Mouse (Mus musculus) embryonic facial prominence, embryonic 10.5 days (tissue): ENCODE measurements around the gene Helz. TPM values are rescaled to one million over a fixed set of nuclear protein-coding genes. Genes with fewer than 3 reads are reported as not detected.

Experiments
- DNase-seq: peaks from one replicate; pipeline ENCODE4 v3.0.0-alpha.2; 2017; ENCODE audit warnings: low spot score
- H3K27ac ChIP-seq: fragments of 300-500 bp; sonication (generic); replicated peaks from 2 replicates; pipeline ENCODE4 v1.5.1; 2016; ENCODE audit warnings: mild to moderate bottlenecking
- H3K27me3 ChIP-seq: fragments of 300-500 bp; sonication (generic); replicated peaks from 2 replicates; pipeline ENCODE4 v1.6.1; 2016; ENCODE audit warnings: low read depth, mild to moderate bottlenecking; ENCODE audit not compliant: poor library complexity, severe bottlenecking
- H3K36me3 ChIP-seq: fragments of 300-500 bp; sonication (generic); replicated peaks from 2 replicates; pipeline ENCODE4 v1.6.1; 2016; ENCODE audit warnings: mild to moderate bottlenecking, moderate library complexity
- H3K4me1 ChIP-seq: fragments of 300-500 bp; sonication (generic); 2 replicates; pipeline ENCODE4 v1.6.1; 2016
- H3K4me3 ChIP-seq: fragments of 300-500 bp; sonication (generic); 2 replicates; pipeline ENCODE4 v1.5.1; 2016; ENCODE audit warnings: mild to moderate bottlenecking, moderate library complexity
- H3K9me3 ChIP-seq: fragments of 300-500 bp; sonication (generic); 2 replicates; pipeline ENCODE4 v1.6.1; 2016; ENCODE audit warnings: mild to moderate bottlenecking
- WGBS: fragments of 180-500 bp; shearing (Covaris S2); methylation state at CpG from one replicate; pipeline ENCODE4 v1.1.7; 2016; 5-methylcytosine and 5-hydroxymethylcytosine counted together
- polyA plus RNA-seq: library from polyadenylated mRNA; unstranded; fragments of >200 nt; fragmentation: Nextera tagmentation; extraction: Ambion mirVana; gene quantifications from 2 replicates; pipeline ENCODE4 v1.2.1, GENCODE M21; 2016

Helz gene
- polyA plus RNA-seq, 1 experiment from 2014 or later: 24.1 TPM

GRCm38 (mm10) chr11:107660452-107660851, 112.7 kb downstream of the Helz start:
- no peaks in the 10 kb centered on the region for H3K27me3 ChIP-seq
- no peaks in the 10 kb centered on the region for H3K4me1 ChIP-seq
- H3K36me3 ChIP-seq: peaks cover 91% of the 10 kb centered on the region
- WGBS: 92% methylated on average over 4 of the region's 4 CpGs
- DNase-seq: no peak
- no peak overlapping the region for H3K4me3 ChIP-seq
- H3K9me3 ChIP-seq: no peaks in the 10 kb centered on the region
- H3K27ac ChIP-seq: no peak overlapping the region

GRCm38 (mm10) chr11:107662666-107663065, 114.9 kb downstream of the Helz start:
- Histone ChIP-seq H3K36me3 (peaks cover 91% of the 10 kb centered on the region), H3K27ac (no peak overlapping the region)
- 91% methylated on average over 5 of the region's 5 CpGs for WGBS

GRCm38 (mm10) chr11:107667542-107667941, 119.8 kb downstream of the Helz start:
- no peak overlapping the region for H3K27ac ChIP-seq
- peaks cover 96% of the 10 kb centered on the region for H3K36me3 ChIP-seq
- no peak overlapping the region for H3K4me3 ChIP-seq
- no peaks in the 10 kb centered on the region for H3K9me3 ChIP-seq
- 84% methylated on average over 2 of the region's 2 CpGs for WGBS
- no peaks in the 10 kb centered on the region for H3K27me3 ChIP-seq
- no peaks in the 10 kb centered on the region for H3K4me1 ChIP-seq
- no peak for DNase-seq

More at GRCm38 (mm10) chr11:107662666-107663065, 114.9 kb downstream of the Helz start:
- Histone ChIP-seq H3K4me3 (no peak overlapping the region), H3K9me3 (no peaks in the 10 kb centered on the region), H3K4me1 (no peaks in the 10 kb centered on the region), H3K27me3 (no peaks in the 10 kb centered on the region)
- no peak for DNase-seq

- Histone ChIP-seq H3K4me1 (no peaks in the 10 kb centered on the region), H3K27ac (no peak overlapping the region), H3K9me3 (no peaks in the 10 kb centered on the region), H3K36me3 (peaks cover 96% of the 10 kb centered on the region), H3K27me3 (no peaks in the 10 kb centered on the region), H3K4me3 (no peak overlapping the region)
- no peak for DNase-seq
- WGBS: 93% methylated on average over 6 of the region's 6 CpGs
Measured at GRCm38 (mm10) chr11:107668223-107668622, 120.5 kb downstream of the Helz start.

- 89% methylated on average over 4 of the region's 4 CpGs for WGBS
- Histone ChIP-seq H3K4me3 (no peak overlapping the region), H3K27me3 (no peaks in the 10 kb centered on the region), H3K27ac (no peak overlapping the region), H3K36me3 (peaks cover 96% of the 10 kb centered on the region), H3K9me3 (no peaks in the 10 kb centered on the region), H3K4me1 (no peaks in the 10 kb centered on the region)
- DNase-seq: no peak
Measured at GRCm38 (mm10) chr11:107668977-107669376, 121.2 kb downstream of the Helz start.

GRCm38 (mm10) chr11:107674006-107674405, 126.3 kb downstream of the Helz start:
- Histone ChIP-seq H3K4me1 (peaks cover 4% of the 10 kb centered on the region), H3K4me3 (no peak overlapping the region), H3K9me3 (no peaks in the 10 kb centered on the region), H3K27ac (no peak overlapping the region), H3K36me3 (peaks cover 82% of the 10 kb centered on the region), H3K27me3 (no peaks in the 10 kb centered on the region)
- 87% methylated on average over 5 of the region's 5 CpGs for WGBS
- no peak for DNase-seq

GRCm38 (mm10) chr11:107674601-107675000, 126.9 kb downstream of the Helz start:
- DNase-seq: no peak
- Histone ChIP-seq H3K36me3 (peaks cover 79% of the 10 kb centered on the region), H3K27ac (no peak overlapping the region), H3K9me3 (no peaks in the 10 kb centered on the region), H3K4me1 (peaks cover 4% of the 10 kb centered on the region), H3K4me3 (no peak overlapping the region), H3K27me3 (no peaks in the 10 kb centered on the region)
- WGBS: 91% methylated on average over 8 of the region's 8 CpGs

- no peak overlapping the region for H3K4me3 ChIP-seq
- peaks cover 4% of the 10 kb centered on the region for H3K4me1 ChIP-seq
- WGBS: 90% methylated on average over 10 of the region's 10 CpGs
- no peak for DNase-seq
- H3K9me3 ChIP-seq: no peaks in the 10 kb centered on the region
- peaks cover 72% of the 10 kb centered on the region for H3K36me3 ChIP-seq
- H3K27me3 ChIP-seq: no peaks in the 10 kb centered on the region
- H3K27ac ChIP-seq: no peak overlapping the region
Measured at GRCm38 (mm10) chr11:107675246-107675645, 127.5 kb downstream of the Helz start.

- 70% methylated on average over 17 of the region's 17 CpGs for WGBS
Measured at GRCm38 (mm10) chr11:107676207-107676940, 128.6 kb downstream of the Helz start.

GRCm38 (mm10) chr11:107682694-107683355, 135.1 kb downstream of the Helz start:
- H3K4me1 ChIP-seq: peaks cover 24% of the 10 kb centered on the region
- no peaks in the 10 kb centered on the region for H3K9me3 ChIP-seq
- peaks cover 33% of the 10 kb centered on the region for H3K36me3 ChIP-seq
- no peaks in the 10 kb centered on the region for H3K27me3 ChIP-seq
- 68% methylated on average over 9 of the region's 9 CpGs for WGBS
- DNase-seq: no peak
- no peak overlapping the region for H3K4me3 ChIP-seq
- peak overlapping the region; percentile 72 for H3K27ac ChIP-seq

More at GRCm38 (mm10) chr11:107676207-107676940, 128.6 kb downstream of the Helz start:
- Histone ChIP-seq H3K4me3 (no peak overlapping the region), H3K27ac (no peak overlapping the region), H3K36me3 (peaks cover 61% of the 10 kb centered on the region), H3K27me3 (no peaks in the 10 kb centered on the region), H3K4me1 (peaks cover 4% of the 10 kb centered on the region), H3K9me3 (no peaks in the 10 kb centered on the region)
- DNase-seq: no peak

- no peak for DNase-seq
- H3K4me1 ChIP-seq: peaks cover 24% of the 10 kb centered on the region
- 67% methylated on average over 19 of the region's 19 CpGs for WGBS
- peaks cover 38% of the 10 kb centered on the region for H3K36me3 ChIP-seq
- H3K27me3 ChIP-seq: no peaks in the 10 kb centered on the region
- H3K27ac ChIP-seq: no peak overlapping the region
- H3K4me3 ChIP-seq: no peak overlapping the region
- no peaks in the 10 kb centered on the region for H3K9me3 ChIP-seq
Measured at GRCm38 (mm10) chr11:107683544-107684465, 136.1 kb downstream of the Helz start.

- peaks cover 38% of the 10 kb centered on the region for H3K36me3 ChIP-seq
- H3K27me3 ChIP-seq: no peaks in the 10 kb centered on the region
- DNase-seq: no peak
- H3K27ac ChIP-seq: no peak overlapping the region
- H3K4me1 ChIP-seq: peaks cover 24% of the 10 kb centered on the region
- H3K4me3 ChIP-seq: no peak overlapping the region
- H3K9me3 ChIP-seq: no peaks in the 10 kb centered on the region
- 81% methylated on average over 20 of the region's 20 CpGs for WGBS
Measured at GRCm38 (mm10) chr11:107686290-107686689, 138.6 kb downstream of the Helz start.
